Mouse (Mus musculus): ENCODE data around the gene Rack1. TPM values are rescaled to one million over a fixed set of nuclear protein-coding genes. Genes with fewer than 3 reads are reported as not detected.
A peak's percentile ranks its signal among the peaks of the same experiment; 100 is the strongest.

The Rack1 gene
- polyA plus RNA-seq, 1 experiment, result 3,051 TPM

DNA sequence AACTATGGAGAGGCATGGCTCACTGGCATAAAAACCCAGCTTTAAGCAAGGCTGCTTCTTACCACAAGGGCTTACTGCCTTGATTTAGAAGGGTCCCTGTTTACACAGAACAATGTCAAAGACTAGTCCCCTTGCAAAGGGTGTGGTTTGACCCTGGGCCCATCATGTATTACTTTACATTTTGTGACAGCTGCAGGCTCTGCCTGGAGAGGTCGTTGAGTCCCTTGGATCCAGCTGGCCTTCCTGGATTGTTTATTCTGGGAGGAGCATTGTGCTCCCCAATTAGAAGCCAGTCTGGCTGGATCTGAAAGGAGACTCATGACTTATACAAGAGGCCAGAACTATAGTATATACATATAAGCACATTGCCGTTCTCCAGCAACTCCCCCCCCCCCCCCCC lies 50.1 kb downstream of the Rack1 start:
- H3ac ChIP-seq (ENCODE audit: control insufficient read depth, insufficient read length, low read depth), result no peak overlapping the region
- no peaks in the 10 kb centered on the region for H3K79me3 ChIP-seq (ENCODE audit: low read depth)
- no peaks in the 10 kb centered on the region for H3K36me3 ChIP-seq (ENCODE audit: control insufficient read depth, insufficient read depth)
- TF ChIP-seq CTCF (IDR thresholded peaks at IDR 0.05; ENCODE audit: control insufficient read depth, insufficient read depth, insufficient read length) (no peak), MAX (IDR thresholded peaks at IDR 0.05) (no peak), USF1 (IDR thresholded peaks at IDR 0.05; ENCODE audit: low read depth) (no peak), MYOG (IDR thresholded peaks at IDR 0.05; ENCODE audit: control insufficient read depth, extremely low read depth, insufficient read length) (no peak), CEBPB (IDR thresholded peaks at IDR 0.05; ENCODE audit: low read depth) (no peak), MYOD1 (IDR thresholded peaks at IDR 0.05; ENCODE audit: control insufficient read depth, insufficient read length, low read depth) (no peak), FOSL1 (IDR thresholded peaks at IDR 0.05; ENCODE audit: insufficient read depth, low read length, poor library complexity, severe bottlenecking) (no peak)
- no peaks in the 10 kb centered on the region for H3K79me2 ChIP-seq (ENCODE audit: control insufficient read depth, insufficient read depth)
- no peaks in the 10 kb centered on the region for H3K27me3 ChIP-seq (ENCODE audit: control insufficient read depth, insufficient read depth, insufficient read length)
- no peak overlapping the region for H3K4me3 ChIP-seq (ENCODE audit: insufficient read depth, poor library complexity, severe bottlenecking)

DNA sequence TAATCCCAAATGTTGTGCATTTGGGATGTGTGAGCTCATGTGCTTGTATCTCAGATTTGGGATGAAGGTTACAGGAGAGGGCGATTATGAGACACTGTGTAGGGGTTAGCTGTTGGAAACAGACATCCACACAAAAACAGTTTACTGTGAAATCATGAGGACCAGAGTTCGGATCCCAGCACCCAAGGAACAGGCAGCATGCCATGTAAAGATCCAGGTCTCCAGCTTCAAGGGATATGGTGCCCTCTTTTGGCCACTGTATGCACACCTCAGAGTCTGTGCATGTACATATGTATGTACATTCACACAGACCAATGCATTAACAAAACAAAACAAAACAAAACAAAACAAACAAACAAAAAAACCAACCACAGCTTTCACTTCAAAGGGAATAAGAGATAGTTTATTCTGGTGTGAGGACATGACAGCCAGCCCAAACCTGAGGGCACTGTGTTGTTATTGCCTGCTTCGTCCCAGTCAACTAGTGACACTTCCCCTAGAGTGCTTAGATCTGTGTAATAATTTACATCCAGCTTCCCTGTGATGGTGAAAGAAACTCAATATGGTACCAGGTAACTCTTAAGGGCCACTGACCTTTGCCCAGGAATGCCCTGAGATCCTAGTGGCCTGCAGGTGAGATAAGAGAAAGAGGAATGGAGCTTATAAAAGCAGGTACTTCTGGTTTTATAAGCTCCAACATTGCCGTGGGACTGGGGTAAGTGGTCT lies 51.3 kb downstream of the Rack1 start:
- Histone ChIP-seq H3K36me3 (ENCODE audit: control insufficient read depth, insufficient read depth) (no peaks in the 10 kb centered on the region), H3K4me3 (ENCODE audit: insufficient read depth, poor library complexity, severe bottlenecking) (no peak overlapping the region), H3K27me3 (ENCODE audit: control insufficient read depth, insufficient read depth, insufficient read length) (no peaks in the 10 kb centered on the region), H3ac (ENCODE audit: control insufficient read depth, insufficient read length, low read depth) (no peak overlapping the region), H3K79me2 (ENCODE audit: control insufficient read depth, insufficient read depth) (no peaks in the 10 kb centered on the region), H3K79me3 (ENCODE audit: low read depth) (no peaks in the 10 kb centered on the region)
- TF ChIP-seq MAX (IDR thresholded peaks at IDR 0.05) (peak; percentile 25), MYOD1 (IDR thresholded peaks at IDR 0.05; ENCODE audit: control insufficient read depth, insufficient read length, low read depth) (no peak)

DNA sequence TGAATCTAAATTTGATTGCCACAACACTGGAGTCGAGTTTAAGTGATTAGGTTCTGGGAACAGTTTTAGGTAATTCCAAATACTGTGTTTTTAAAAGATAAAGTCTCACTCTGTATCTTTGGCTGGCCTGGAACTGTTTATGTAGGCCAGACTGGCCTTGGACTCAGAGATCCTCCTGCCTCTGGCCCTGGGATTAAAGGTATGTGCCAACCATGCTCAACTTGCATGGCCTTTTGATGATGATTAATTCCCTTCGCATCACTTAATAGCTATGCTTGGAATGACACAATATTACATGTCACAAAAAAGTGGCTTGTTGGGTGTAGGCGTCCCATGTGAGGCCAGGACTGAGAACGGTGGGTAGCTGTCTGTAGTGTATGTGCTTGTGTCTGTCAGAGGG lies 52.1 kb downstream of the Rack1 start:
- Histone ChIP-seq H3K79me3 (ENCODE audit: low read depth) (no peaks in the 10 kb centered on the region), H3K27me3 (ENCODE audit: control insufficient read depth, insufficient read depth, insufficient read length) (no peaks in the 10 kb centered on the region), H3K79me2 (ENCODE audit: control insufficient read depth, insufficient read depth) (no peaks in the 10 kb centered on the region), H3K4me3 (ENCODE audit: insufficient read depth, poor library complexity, severe bottlenecking) (no peak overlapping the region), H3ac (ENCODE audit: control insufficient read depth, insufficient read length, low read depth) (no peak overlapping the region), H3K36me3 (ENCODE audit: control insufficient read depth, insufficient read depth) (no peaks in the 10 kb centered on the region)
- TF ChIP-seq USF1 (IDR thresholded peaks at IDR 0.05; ENCODE audit: low read depth) (no peak), MYOD1 (IDR thresholded peaks at IDR 0.05; ENCODE audit: control insufficient read depth, insufficient read length, low read depth) (no peak), CTCF (IDR thresholded peaks at IDR 0.05; ENCODE audit: control insufficient read depth, insufficient read depth, insufficient read length) (no peak), FOSL1 (IDR thresholded peaks at IDR 0.05; ENCODE audit: insufficient read depth, low read length, poor library complexity, severe bottlenecking) (no peak), CEBPB (IDR thresholded peaks at IDR 0.05; ENCODE audit: low read depth) (no peak), MYOG (IDR thresholded peaks at IDR 0.05; ENCODE audit: control insufficient read depth, extremely low read depth, insufficient read length) (no peak), MAX (IDR thresholded peaks at IDR 0.05) (no peak)

GRCm38 (mm10) chr11:48852624-48853473 lies 52.7 kb downstream of the Rack1 start:
- TF ChIP-seq MYOD1 (IDR thresholded peaks at IDR 0.05; ENCODE audit: control insufficient read depth, insufficient read length, low read depth), result no peak
- TF ChIP-seq MYOG (IDR thresholded peaks at IDR 0.05; ENCODE audit: control insufficient read depth, extremely low read depth, insufficient read length), result no peak
- no peak for TF ChIP-seq CTCF (IDR thresholded peaks at IDR 0.05; ENCODE audit: control insufficient read depth, insufficient read depth, insufficient read length)
- TF ChIP-seq CEBPB (IDR thresholded peaks at IDR 0.05; ENCODE audit: low read depth), result no peak
- TF ChIP-seq FOSL1 (IDR thresholded peaks at IDR 0.05; ENCODE audit: insufficient read depth, low read length, poor library complexity, severe bottlenecking), result no peak
- no peak for TF ChIP-seq MAX (IDR thresholded peaks at IDR 0.05)
- no peak for TF ChIP-seq USF1 (IDR thresholded peaks at IDR 0.05; ENCODE audit: low read depth)
- peak overlapping the region; percentile 56 for H3ac ChIP-seq (ENCODE audit: control insufficient read depth, insufficient read length, low read depth)
- H3K36me3 ChIP-seq (ENCODE audit: control insufficient read depth, insufficient read depth), result no peaks in the 10 kb centered on the region
- no peaks in the 10 kb centered on the region for H3K79me3 ChIP-seq (ENCODE audit: low read depth)
- H3K79me2 ChIP-seq (ENCODE audit: control insufficient read depth, insufficient read depth), result no peaks in the 10 kb centered on the region
- peak overlapping the region; percentile 43 for H3K4me3 ChIP-seq (ENCODE audit: insufficient read depth, poor library complexity, severe bottlenecking)
- no peaks in the 10 kb centered on the region for H3K27me3 ChIP-seq (ENCODE audit: control insufficient read depth, insufficient read depth, insufficient read length)

DNA sequence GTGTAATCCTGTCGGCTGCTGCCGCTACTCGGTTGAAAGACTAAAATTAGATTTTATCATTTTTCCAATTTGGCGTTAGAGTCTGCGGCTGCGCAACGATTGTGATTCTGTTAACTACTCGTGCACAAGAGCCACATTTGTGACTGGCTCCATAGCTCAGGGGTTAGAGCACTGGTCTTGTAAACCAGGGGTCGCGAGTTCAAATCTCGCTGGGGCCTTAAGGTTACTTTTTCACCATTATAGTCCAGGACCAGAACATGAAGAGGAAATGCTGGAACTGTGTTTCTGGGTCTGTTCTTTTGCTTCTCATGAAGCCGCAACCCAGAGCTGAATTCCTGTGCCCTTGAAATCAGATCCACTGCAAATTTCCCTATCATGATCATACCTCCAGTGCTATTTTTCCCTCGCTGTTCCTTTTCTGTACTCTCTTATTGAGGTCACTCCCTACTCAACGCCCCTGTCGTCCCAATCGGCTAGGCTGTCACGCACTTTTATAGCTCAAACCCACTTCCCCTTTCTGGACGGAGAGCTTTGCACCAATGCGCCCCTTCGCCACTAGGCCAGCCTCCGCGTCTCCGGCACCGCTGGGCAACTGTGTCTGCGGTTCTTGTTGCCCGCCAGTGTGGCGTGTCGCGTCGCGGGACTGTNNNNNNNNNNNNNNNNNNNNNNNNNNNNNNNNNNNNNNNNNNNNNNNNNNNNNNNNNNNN lies 53.5 kb downstream of the Rack1 start:
- no peaks in the 10 kb centered on the region for H3K79me2 ChIP-seq (ENCODE audit: control insufficient read depth, insufficient read depth)
- H3K27me3 ChIP-seq (ENCODE audit: control insufficient read depth, insufficient read depth, insufficient read length), result no peaks in the 10 kb centered on the region
- no peaks in the 10 kb centered on the region for H3K79me3 ChIP-seq (ENCODE audit: low read depth)
- H3K4me3 ChIP-seq (ENCODE audit: insufficient read depth, poor library complexity, severe bottlenecking), result peak overlapping the region; percentile 43
- no peaks in the 10 kb centered on the region for H3K36me3 ChIP-seq (ENCODE audit: control insufficient read depth, insufficient read depth)
- TF ChIP-seq CEBPB (IDR thresholded peaks at IDR 0.05; ENCODE audit: low read depth) (peak; percentile 48), FOSL1 (IDR thresholded peaks at IDR 0.05; ENCODE audit: insufficient read depth, low read length, poor library complexity, severe bottlenecking) (no peak), MYOD1 (IDR thresholded peaks at IDR 0.05; ENCODE audit: control insufficient read depth, insufficient read length, low read depth) (no peak)
- peak overlapping the region; percentile 73 for H3ac ChIP-seq (ENCODE audit: control insufficient read depth, insufficient read length, low read depth)

Other genes with a start within 250 kb of the Rack1 start
- gene Trim41, start 17.0 kb downstream of the Rack1 start, polyA plus RNA-seq (2012; fragmentation: generic; extraction: Trizol), result 24.4 TPM
- gene Trim7, start 25.8 kb downstream of the Rack1 start, polyA plus RNA-seq (2012; fragmentation: generic; extraction: Trizol), result 1.9 TPM
- 8.0 TPM for gene Gm12184, start 26.3 kb downstream of the Rack1 start, polyA plus RNA-seq (2012; fragmentation: generic; extraction: Trizol)
- 9.1 TPM for gene Irgm1, start 71.4 kb downstream of the Rack1 start, polyA plus RNA-seq (2012; fragmentation: generic; extraction: Trizol)
- not detected for gene Gm5431, start 101.9 kb downstream of the Rack1 start, polyA plus RNA-seq (2012; fragmentation: generic; extraction: Trizol)
- 2.1 TPM for gene Psme2b, start 145.9 kb downstream of the Rack1 start, polyA plus RNA-seq (2012; fragmentation: generic; extraction: Trizol)
- 0.05 TPM for gene Olfr56, start 178.6 kb downstream of the Rack1 start, polyA plus RNA-seq (2012; fragmentation: generic; extraction: Trizol)
- 0.28 TPM for gene 9930111J21Rik1, start 179.1 kb downstream of the Rack1 start, polyA plus RNA-seq (2012; fragmentation: generic; extraction: Trizol)
- gene Gm12185, start 191.9 kb downstream of the Rack1 start, polyA plus RNA-seq (2012; fragmentation: generic; extraction: Trizol), result 0.01 TPM
- gene Tgtp1, start 193.8 kb downstream of the Rack1 start, polyA plus RNA-seq (2012; fragmentation: generic; extraction: Trizol), result not detected